Mouse (Mus musculus) stomach, embryonic 16.5 days (tissue): ENCODE measurements around the gene Tmem161a. TPM values are rescaled to one million over a fixed set of nuclear protein-coding genes. Genes with fewer than 3 reads are reported as not detected.
A peak's percentile ranks its signal among the peaks of the same experiment; 100 is the strongest.

Experiments
- ATAC-seq: fragments of 200-750 bp; cut with Nextera tagmentation; 2 replicates; pipeline ENCODE4 v1.8.0; 2017; ENCODE audit warnings: moderate number of reproducible peaks, moderate TSS enrichment; ENCODE audit not compliant: insufficient read depth, low FRiP score
- H3K27ac ChIP-seq: fragments of 300-500 bp; sonication (generic); 2 replicates; pipeline ENCODE4 v1.5.1; 2014; ENCODE audit warnings: low read length
- H3K27me3 ChIP-seq: fragments of 300-500 bp; sonication (generic); 2 replicates; pipeline ENCODE4 v1.6.1; 2014; ENCODE audit warnings: low read length, control low read depth, mixed read lengths; ENCODE audit not compliant: control insufficient read depth, insufficient read depth
- H3K36me3 ChIP-seq: fragments of 300-500 bp; sonication (generic); 2 replicates; pipeline ENCODE4 v1.6.1; 2014; ENCODE audit warnings: low read length; ENCODE audit not compliant: control insufficient read depth, insufficient read depth
- H3K4me1 ChIP-seq: fragments of 300-500 bp; sonication (generic); 2 replicates; pipeline ENCODE4 v1.6.1; 2014; ENCODE audit warnings: low read length, control low read depth, mixed read lengths; ENCODE audit not compliant: control insufficient read depth, insufficient read depth
- H3K4me2 ChIP-seq: fragments of 300-500 bp; sonication (generic); 2 replicates; pipeline ENCODE4 v1.6.1; 2014; ENCODE audit warnings: low read depth, low read length, mixed read lengths
- H3K4me3 ChIP-seq: fragments of 300-500 bp; sonication (generic); replicated peaks from 2 replicates; pipeline ENCODE4 v1.5.1; 2014; ENCODE audit warnings: mild to moderate bottlenecking, low read length
- H3K9ac ChIP-seq: fragments of 300-500 bp; sonication (generic); 2 replicates; pipeline ENCODE4 v1.6.1; 2014; ENCODE audit warnings: low read length
- H3K9me3 ChIP-seq: fragments of 300-500 bp; sonication (generic); replicated peaks from 2 replicates; pipeline ENCODE4 v1.6.1; 2016; ENCODE audit warnings: low read length, control low read depth; ENCODE audit not compliant: control insufficient read depth
- WGBS: fragments of 180-500 bp; shearing (Covaris S2); extraction: QIAGEN DNeasy Blood & Tissue Kit; methylation state at CpG from one replicate; pipeline ENCODE4 v1.1.7; 2014; 5-methylcytosine and 5-hydroxymethylcytosine counted together
- polyA plus RNA-seq: library from polyadenylated mRNA; unstranded; fragments of >200 nt; fragmentation: Nextera tagmentation; extraction: Ambion mirVana; gene quantifications from 2 replicates; pipeline ENCODE4 v1.2.1, GENCODE M21; 2015

Gene Tmem161a
- polyA plus RNA-seq, 1 experiment from 2014 or later = 64.2 TPM

DNA sequence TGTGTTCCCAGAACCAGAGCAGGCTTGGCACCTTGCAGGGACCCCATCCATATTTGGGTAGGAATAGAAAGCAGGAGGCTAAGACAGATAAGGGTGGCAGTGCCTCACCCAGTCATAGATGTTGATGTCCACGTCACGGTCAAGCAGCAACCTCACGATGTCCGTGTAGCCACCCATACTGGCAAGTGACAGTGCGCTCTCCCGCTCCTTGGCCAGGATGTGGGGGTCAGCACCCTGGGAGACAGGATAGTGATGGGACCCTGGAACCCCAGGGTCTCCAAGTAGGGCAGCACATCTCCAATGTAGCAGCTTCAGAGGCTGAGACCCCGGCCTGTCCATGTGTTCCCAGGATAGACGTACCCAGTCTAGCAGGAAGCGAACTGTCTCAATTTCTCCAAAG lies 37.2 kb upstream of the Tmem161a start:
- Histone ChIP-seq H3K4me3 (no peak overlapping the region), H3K4me2 (no peak overlapping the region), H3K27ac (no peak overlapping the region), H3K36me3 (no peaks in the 10 kb centered on the region; the same call in 1 of the 2 replicates), H3K9me3 (no peaks in the 10 kb centered on the region), H3K27me3 (no peaks in the 10 kb centered on the region), H3K4me1 (peaks cover 8% of the 10 kb centered on the region; the same call in 1 of the 2 replicates), H3K9ac (no peak overlapping the region)
- ATAC-seq = no peak
- WGBS = 88% methylated on average over 9 of the region's 9 CpGs

GRCm38 (mm10) chr8:70136591-70136990 lies 35.6 kb upstream of the Tmem161a start:
- ATAC-seq = no peak
- H3K4me3 ChIP-seq = no peak overlapping the region
- no peaks in the 10 kb centered on the region for H3K9me3 ChIP-seq
- H3K36me3 ChIP-seq = no peaks in the 10 kb centered on the region; the same call in 1 of the 2 replicates
- no peak overlapping the region for H3K27ac ChIP-seq
- no peak overlapping the region for H3K4me2 ChIP-seq
- 93% methylated on average over 4 of the region's 4 CpGs for WGBS
- H3K4me1 ChIP-seq = peaks cover 15% of the 10 kb centered on the region
- H3K9ac ChIP-seq = no peak overlapping the region
- no peaks in the 10 kb centered on the region for H3K27me3 ChIP-seq

- Histone ChIP-seq H3K4me3 (peak overlapping the region; percentile 65), H3K27ac (no peak overlapping the region), H3K9ac (peak overlapping the region; percentile 78), H3K4me2 (peak overlapping the region; percentile 70; the same call in 1 of the 2 replicates), H3K36me3 (peaks cover 1% of the 10 kb centered on the region), H3K9me3 (no peaks in the 10 kb centered on the region), H3K4me1 (peaks cover 15% of the 10 kb centered on the region), H3K27me3 (no peaks in the 10 kb centered on the region)
- no peak for ATAC-seq
- 67% methylated on average over 4 of the region's 4 CpGs for WGBS
Observed at GRCm38 (mm10) chr8:70137890-70138289, 34.3 kb upstream of the Tmem161a start.

GRCm38 (mm10) chr8:70139026-70139857 lies 32.9 kb upstream of the Tmem161a start, which contains the start of the genes Rfxank, Borcs8 and Mef2b:
Gene Rfxank (minus strand): TSS chr8:70139154.
Gene Borcs8 (plus strand): TSS chr8:70139499.
Gene Mef2b (plus strand): TSS chr8:70139711.
- Histone ChIP-seq H3K4me2 (peak within 1 kb of the TSS; percentile 70), H3K9ac (peak within 1 kb of the TSS; percentile 78), H3K9me3 (no peaks in the 10 kb centered on the region), H3K4me1 (peaks cover 15% of the 10 kb centered on the region), H3K36me3 (peaks cover 7% of the 10 kb centered on the region; the same call in 1 of the 2 replicates), H3K4me3 (peak within 1 kb of the TSS; percentile 65), H3K27me3 (no peaks in the 10 kb centered on the region), H3K27ac (peak within 1 kb of the TSS; percentile 78)
- under 1% methylated on average over 46 of the region's 46 CpGs for WGBS
- ATAC-seq = peak; percentile 98

GRCm38 (mm10) chr8:70139981-70140380 lies 32.2 kb upstream of the Tmem161a start:
- ATAC-seq = no peak
- Histone ChIP-seq H3K27ac (peak overlapping the region; percentile 70), H3K4me1 (peaks cover 15% of the 10 kb centered on the region), H3K9ac (peak overlapping the region; percentile 73), H3K27me3 (no peaks in the 10 kb centered on the region), H3K9me3 (no peaks in the 10 kb centered on the region), H3K36me3 (peaks cover 7% of the 10 kb centered on the region; the same call in 1 of the 2 replicates), H3K4me2 (peak overlapping the region; percentile 60), H3K4me3 (peak overlapping the region; percentile 65)
- WGBS = 3% methylated on average over 9 of the region's 9 CpGs

- Histone ChIP-seq H3K4me1 (no peaks in the 10 kb centered on the region; the same call in 1 of the 2 replicates), H3K27me3 (no peaks in the 10 kb centered on the region), H3K9me3 (no peaks in the 10 kb centered on the region), H3K4me3 (no peak overlapping the region), H3K27ac (no peak overlapping the region), H3K36me3 (peaks cover 5% of the 10 kb centered on the region; the same call in 1 of the 2 replicates), H3K4me2 (no peak overlapping the region), H3K9ac (no peak overlapping the region)
- no peak for ATAC-seq
- 80% methylated on average over 7 of the region's 7 CpGs for WGBS
Observed at GRCm38 (mm10) chr8:70147678-70148607, 24.2 kb upstream of the Tmem161a start.

GRCm38 (mm10) chr8:70150158-70150557 lies 22.0 kb upstream of the Tmem161a start:
- H3K27ac ChIP-seq = no peak overlapping the region
- H3K9ac ChIP-seq = peak overlapping the region; percentile 47; the same call in 1 of the 2 replicates
- no peaks in the 10 kb centered on the region for H3K36me3 ChIP-seq
- ATAC-seq = no peak; the same call in 1 of the 2 replicates
- no peaks in the 10 kb centered on the region for H3K27me3 ChIP-seq
- no peaks in the 10 kb centered on the region for H3K9me3 ChIP-seq
- WGBS = 18% methylated on average over 13 of the region's 13 CpGs
- H3K4me3 ChIP-seq = no peak overlapping the region
- H3K4me1 ChIP-seq = no peaks in the 10 kb centered on the region; the same call in 1 of the 2 replicates
- no peak overlapping the region for H3K4me2 ChIP-seq

DNA sequence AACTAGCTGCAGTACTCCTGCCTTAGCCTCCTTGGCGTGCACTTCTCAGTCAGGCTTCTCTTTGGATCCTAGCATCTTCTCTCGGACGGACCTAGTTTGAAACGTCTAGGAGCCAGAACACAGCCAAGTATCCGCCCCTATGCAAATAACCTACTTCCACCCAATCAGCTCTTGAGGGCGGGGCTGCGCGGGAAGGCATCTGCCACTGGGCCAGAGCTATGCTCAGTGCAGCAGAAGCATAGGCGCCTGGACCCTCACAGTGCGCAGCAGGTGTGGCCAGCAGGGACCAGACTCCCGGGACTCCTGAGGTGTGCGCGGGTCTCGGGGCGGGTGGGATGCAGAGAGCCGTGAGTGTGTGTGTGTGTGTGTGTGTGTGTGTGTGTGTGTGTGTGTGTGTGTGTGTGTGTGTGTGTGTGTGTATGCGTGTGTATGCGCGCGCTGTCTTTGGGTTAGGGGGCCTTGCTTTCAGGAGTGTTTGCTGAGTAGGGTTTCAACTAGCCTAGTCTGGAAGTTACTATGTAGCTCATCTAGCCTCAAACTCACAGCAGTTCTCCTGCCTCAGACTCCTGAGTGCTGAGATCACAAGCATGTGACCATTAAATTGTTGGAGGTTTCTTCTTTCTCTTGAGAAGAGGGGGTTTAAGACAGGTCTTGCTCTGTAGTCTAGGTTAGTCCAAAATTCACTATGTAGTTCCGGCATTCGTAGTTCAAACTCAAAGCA lies 19.5 kb upstream of the Tmem161a start:
- WGBS = 14% methylated on average over 22 of the region's 22 CpGs
- Histone ChIP-seq H3K4me3 (no peak overlapping the region; the same call in 1 of the 2 replicates), H3K36me3 (no peaks in the 10 kb centered on the region), H3K9ac (peak overlapping the region; percentile 31; the same call in 1 of the 2 replicates), H3K4me1 (no peaks in the 10 kb centered on the region; the same call in 1 of the 2 replicates), H3K4me2 (peak overlapping the region; percentile 36), H3K27ac (no peak overlapping the region), H3K27me3 (no peaks in the 10 kb centered on the region), H3K9me3 (no peaks in the 10 kb centered on the region)
- ATAC-seq = peak; percentile 92
